Comparison of ENCODE assay signal across 8 mouse cellular contexts in the genomic region with DNA sequence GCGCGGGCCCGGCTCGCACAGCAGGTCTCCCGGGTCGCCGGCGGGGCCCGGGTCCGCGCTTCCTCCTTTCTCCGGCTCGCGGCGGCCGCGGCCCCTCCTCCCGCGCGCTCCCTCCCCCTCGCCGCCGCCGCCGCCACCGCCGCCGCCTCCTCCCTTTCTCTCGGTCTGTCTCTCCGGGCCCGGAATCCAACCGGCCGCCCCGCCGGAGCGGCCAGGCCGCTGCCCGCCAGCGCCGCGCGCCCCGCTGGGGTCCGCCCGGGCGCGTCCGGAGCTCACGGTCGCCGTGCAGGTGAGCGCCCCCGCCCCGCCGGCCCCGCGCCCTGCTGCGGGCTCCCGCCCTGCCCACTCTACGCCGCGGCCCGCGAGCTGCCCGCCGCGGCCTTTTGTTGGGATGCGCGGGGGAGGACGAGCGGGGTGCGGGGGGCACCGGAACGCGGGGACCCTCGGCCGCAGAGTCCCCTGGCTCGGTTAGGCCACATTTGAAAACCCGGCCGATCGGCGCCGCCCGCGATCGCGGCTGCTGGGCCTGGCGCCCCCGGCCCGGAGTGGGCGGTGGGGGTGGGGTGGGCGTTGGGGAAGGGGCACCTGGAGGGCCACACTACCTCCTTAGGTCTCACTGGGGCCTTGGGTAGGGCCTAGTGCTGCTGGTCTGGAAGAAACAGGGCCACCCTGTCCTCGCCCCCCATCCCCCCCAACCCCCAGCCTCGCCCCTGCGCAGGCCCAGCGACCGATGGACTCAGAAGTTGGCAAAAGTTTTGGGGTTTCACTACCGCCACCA. TPM values are rescaled to one million over a fixed set of nuclear protein-coding genes. Genes with fewer than 3 reads are reported as not detected.
DNase-seq lines count a peak whose midpoint lies in the region; ATAC-seq and TF ChIP-seq lines count a peak whose summit lies in the region.

No protein-coding gene starts in this region.

- intact Hi-C loops in heart, postnatal 14 days (cut with DNase I), result no loop called here

- no peaks in the 10 kb centered on the region for H3K9me3 ChIP-seq in limb, embryonic 11.5 days (ENCODE audit: control insufficient read depth, low read length)

- peak overlapping the region; percentile 98 for H3K27ac ChIP-seq in layer of hippocampus, adult 2 months
- H3K27ac ChIP-seq in limb, embryonic 11.5 days (replicated peaks; ENCODE audit: low read depth, low read length), result peak overlapping the region; percentile 95

- peak overlapping the region; percentile 99 for H3K9ac ChIP-seq in limb, embryonic 11.5 days (ENCODE audit: low read length)

- peak overlapping the region; percentile 80 for H3K4me3 ChIP-seq in layer of hippocampus, adult 2 months
- peak overlapping the region; percentile 76 for H3K4me3 ChIP-seq in limb, embryonic 11.5 days (ENCODE audit: low read depth, low read length)
- peak overlapping the region; percentile 34 for H3K4me3 ChIP-seq in myocyte

- peak overlapping the region; percentile 78 for H3ac ChIP-seq in myocyte (ENCODE audit: control insufficient read depth, insufficient read length)

- WGBS in limb, embryonic 11.5 days, result under 1% methylated on average over 67 of the region's 98 CpGs

- peak in 1 of 2 experiments; percentile 55 for DNase-seq in layer of hippocampus, adult 2 months (ENCODE audit: low spot score in 2 of 2)
- DNase-seq in layer of hippocampus, adult 9-11 months, result no peak
- peak; percentile 39 for DNase-seq in MN1 (ENCODE audit: low spot score)
- DNase-seq in embryo, embryonic 9.5 days (ENCODE audit: extremely low spot score), result peak; percentile 53
- DNase-seq in heart, postnatal 14 days, result peak; percentile 61 to 68
- peak; percentile 71 for DNase-seq in limb, embryonic 11.5 days (ENCODE audit: low spot score)
- DNase-seq in natural killer cell, adult 2 months (ENCODE audit: low spot score in 2 of 2), result no peak

- peaks cover 12% of the 10 kb centered on the region for H3K4me1 ChIP-seq in limb, embryonic 11.5 days (ENCODE audit: control insufficient read depth, insufficient read depth, low read length)

- no peaks in the 10 kb centered on the region for H3K36me3 ChIP-seq in limb, embryonic 11.5 days (ENCODE audit: control insufficient read depth, insufficient read depth, low read length)
- H3K36me3 ChIP-seq in myocyte (ENCODE audit: control insufficient read depth, insufficient read depth), result no peaks in the 10 kb centered on the region

- no peak for ATAC-seq in limb, embryonic 11.5 days (ENCODE audit: insufficient number of reproducible peaks, low FRiP score, low TSS enrichment, low read depth)

- H3K79me2 ChIP-seq in myocyte (ENCODE audit: control insufficient read depth, insufficient read depth), result peaks cover 32% of the 10 kb centered on the region

- no peak for TF ChIP-seq POLR2A in myocyte (IDR thresholded peaks at IDR 0.05; ENCODE audit: insufficient read length, low read depth)

- H3K4me2 ChIP-seq in limb, embryonic 11.5 days (ENCODE audit: low read depth, severe bottlenecking), result peak overlapping the region; percentile 64
- H3K4me2 ChIP-seq in myocyte (ENCODE audit: low read depth), result peak overlapping the region; percentile 81

- no peak for TF ChIP-seq CTCF in layer of hippocampus, adult 2 months (conservative IDR thresholded peaks at IDR 0.05)

- H3K27me3 ChIP-seq in limb, embryonic 11.5 days (ENCODE audit: control insufficient read depth, insufficient read depth, low read length), result no peaks in the 10 kb centered on the region
- no peaks in the 10 kb centered on the region for H3K27me3 ChIP-seq in myocyte (ENCODE audit: control insufficient read depth, insufficient read depth, insufficient read length)

TF ChIP-seq in myocyte, 11 proteins besides CTCF, POLR2A, EP300 and RAD21:
- TF ChIP-seq MAX (IDR thresholded peaks at IDR 0.05; ENCODE audit: low read depth), result no peak
TF ChIP-seq in myocyte: peak in this region for 0.

RNA-seq across cellular contexts. Expression of a gene that starts 6.1 kb away (rescaled TPM):
- total RNA-seq in layer of hippocampus, adult 2 months (2021), result 100 to 1,000 TPM; 150 to 156 TPM
- total RNA-seq in heart, postnatal 14 days (2021), result 1 to 10 TPM; 5.5 to 6.9 TPM
- polyA plus RNA-seq in limb, embryonic 11.5 days (2014; fragmentation: Nextera tagmentation; extraction: Ambion mirVana), result 13.2 and 18.5 TPM in 2 replicates
- 20.3 TPM for polyA plus RNA-seq in myocyte (2012; fragmentation: generic; extraction: Trizol)

RNA-seq across cellular contexts. Expression of a gene that starts 56.9 kb away (rescaled TPM):
- 10 to 100 TPM; 52.0 to 55.7 TPM for total RNA-seq in layer of hippocampus, adult 2 months (2021)
- total RNA-seq in heart, postnatal 14 days (2021), result 10 to 100 TPM; 20.7 to 23.3 TPM
- polyA plus RNA-seq in limb, embryonic 11.5 days (2014; fragmentation: Nextera tagmentation; extraction: Ambion mirVana), result 38.1 and 38.3 TPM in 2 replicates
- 64.5 TPM for polyA plus RNA-seq in myocyte (2012; fragmentation: generic; extraction: Trizol)

Comparison
In these comparisons a context has a peak if more than half of its experiments do, and no peak if none do; other contexts are left out.
1. DNase-seq: peak in MN1 (single experiment), embryo, embryonic 9.5 days (single experiment), heart, postnatal 14 days (2 of 2) and limb, embryonic 11.5 days (single experiment); none in layer of hippocampus, adult 9-11 months (single experiment) and natural killer cell, adult 2 months (0 of 2).
2. RNA of a gene that starts 6.1 kb away (total RNA-seq): 150 to 156 TPM in layer of hippocampus, adult 2 months; 5.5 to 6.9 TPM in heart, postnatal 14 days; every median in the first group is over 10 times any median in the second.
3. Peak in every context shown above with its lines, with median percentiles within 50 percentile points of each other: H3K4me3 ChIP-seq.